Mouse (Mus musculus) forebrain, embryonic 15.5 days (tissue): ENCODE data around the gene Smim15. TPM values are rescaled to one million over a fixed set of nuclear protein-coding genes. Genes with fewer than 3 reads are reported as not detected.
A peak's percentile ranks its signal among the peaks of the same experiment; 100 is the strongest.

Experiments
- ATAC-seq: fragments of 200-750 bp; cut with Nextera tagmentation; replicated peaks from 2 replicates; pipeline ENCODE4 v1.8.0; 2017; ENCODE audit warnings: mild to moderate bottlenecking, moderate TSS enrichment, moderate library complexity
- H3K27ac ChIP-seq: fragments of 300-500 bp; sonication (generic); replicated peaks from 2 replicates; pipeline ENCODE4 v1.5.1; 2015; ENCODE audit warnings: mild to moderate bottlenecking, inconsistent platforms
- H3K27me3 ChIP-seq: fragments of 300-500 bp; sonication (generic); 2 replicates; pipeline ENCODE4 v1.6.1; 2015; ENCODE audit warnings: inconsistent platforms
- H3K36me3 ChIP-seq: fragments of 300-500 bp; sonication (generic); 2 replicates; pipeline ENCODE4 v1.6.1; 2015; ENCODE audit warnings: mild to moderate bottlenecking, inconsistent platforms
- H3K4me1 ChIP-seq: fragments of 300-500 bp; sonication (generic); 2 replicates; pipeline ENCODE4 v1.6.1; 2015; ENCODE audit warnings: inconsistent platforms
- H3K4me2 ChIP-seq: fragments of 300-500 bp; sonication (generic); replicated peaks from 2 replicates; pipeline ENCODE4 v1.6.1; 2015; ENCODE audit warnings: mild to moderate bottlenecking, inconsistent platforms
- H3K4me3 ChIP-seq: fragments of 300-500 bp; sonication (generic); 2 replicates; pipeline ENCODE4 v1.5.1; 2015; ENCODE audit warnings: mild to moderate bottlenecking, inconsistent platforms
- H3K9ac ChIP-seq: fragments of 300-500 bp; sonication (generic); replicated peaks from 2 replicates; pipeline ENCODE4 v1.6.1; 2015; ENCODE audit warnings: mild to moderate bottlenecking, inconsistent platforms
- H3K9me3 ChIP-seq: fragments of 300-500 bp; sonication (generic); 2 replicates; pipeline ENCODE4 v1.6.1; 2016; ENCODE audit warnings: inconsistent platforms
- WGBS: fragments of 180-500 bp; shearing (Covaris S2); methylation state at CpG from one replicate; pipeline ENCODE4 v1.1.7; 2015; ENCODE audit warnings: mixed read lengths; 5-methylcytosine and 5-hydroxymethylcytosine counted together
- polyA plus RNA-seq: library from polyadenylated mRNA; unstranded; fragments of >200 nt; fragmentation: Nextera tagmentation; extraction: Ambion mirVana; gene quantifications from 2 replicates; pipeline ENCODE4 v1.2.1, GENCODE M21; 2015

Smim15 gene
- polyA plus RNA-seq, 1 experiment from 2014 or later = 47.7 TPM

DNA sequence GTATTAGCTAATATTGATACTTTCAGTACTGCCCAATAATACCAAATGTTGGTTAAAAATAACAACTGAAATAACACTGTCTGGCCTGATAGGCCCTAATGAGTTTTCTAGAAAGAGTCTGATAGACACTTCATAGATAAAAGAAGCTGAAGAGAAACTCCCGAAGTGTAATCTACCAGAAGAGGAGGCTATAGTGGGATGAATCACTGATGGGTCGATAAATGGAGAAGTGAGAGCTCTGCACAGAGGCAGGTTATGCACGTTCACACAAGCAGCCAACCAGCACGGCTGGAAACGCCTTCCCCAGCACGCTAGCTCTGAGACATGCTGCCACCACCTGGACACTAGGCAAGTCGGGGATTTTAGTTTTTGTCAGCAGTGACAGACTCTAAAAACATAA, 2.9 kb upstream of the Smim15 start:
- 3% methylated on average over 7 of the region's 7 CpGs for WGBS
- Histone ChIP-seq H3K9me3 (no peaks in the 10 kb centered on the region), H3K9ac (no peak overlapping the region), H3K27ac (no peak overlapping the region), H3K36me3 (no peaks in the 10 kb centered on the region), H3K4me3 (no peak overlapping the region), H3K27me3 (no peaks in the 10 kb centered on the region), H3K4me1 (peaks cover 40% of the 10 kb centered on the region), H3K4me2 (no peak overlapping the region)
- 0 out of 2 replicates have a peak, but pooled peaks have one; percentile 14 for ATAC-seq

DNA sequence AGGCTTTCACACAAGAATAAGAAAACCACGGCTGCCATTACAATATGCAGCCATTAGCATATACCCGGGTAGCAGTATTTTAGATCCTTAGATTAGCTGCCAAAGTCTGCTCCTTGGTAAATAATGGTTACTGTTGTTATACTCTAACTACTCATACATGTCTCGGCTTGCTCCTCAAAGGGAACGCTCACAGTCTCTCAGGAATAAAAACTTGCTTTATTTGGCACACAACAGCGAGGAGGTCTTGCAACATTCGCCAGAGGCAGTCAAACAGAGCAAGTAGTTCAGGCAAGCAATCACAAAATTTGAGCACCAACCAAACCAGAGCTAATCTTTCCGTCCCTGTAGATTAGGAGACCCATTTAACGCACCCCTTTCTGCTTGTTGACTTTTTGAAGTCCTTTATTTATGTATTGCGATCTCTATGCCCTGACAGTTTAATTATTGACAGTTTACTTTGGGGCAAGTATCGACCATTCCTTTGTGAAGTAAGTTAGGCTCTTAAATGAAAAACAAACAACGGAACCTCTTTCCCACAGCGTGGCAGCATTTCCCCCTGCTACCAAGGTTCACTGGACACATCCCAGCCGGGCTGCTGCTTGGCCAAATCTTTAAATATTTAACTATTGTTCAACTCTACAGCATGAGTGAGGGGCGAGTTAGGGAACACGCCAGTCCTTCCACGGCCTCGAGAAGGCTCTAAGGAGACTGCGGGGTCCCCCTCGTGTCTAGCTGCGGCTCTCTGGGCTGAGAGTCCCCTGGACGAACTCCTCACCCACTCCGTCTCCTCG, 620 bp upstream of the Smim15 start:
- Histone ChIP-seq H3K27ac (peak overlapping the region; percentile 87), H3K4me3 (peak overlapping the region; percentile 82), H3K9ac (peak overlapping the region; percentile 90), H3K4me1 (peaks cover 47% of the 10 kb centered on the region), H3K9me3 (no peaks in the 10 kb centered on the region), H3K27me3 (no peaks in the 10 kb centered on the region), H3K36me3 (0 out of 2 replicates have a peak, but pooled peaks cover 6% of the 10 kb centered on the region), H3K4me2 (peak overlapping the region; percentile 63)
- under 1% methylated on average over 23 of the region's 23 CpGs for WGBS
- ATAC-seq = peak; percentile 77; the same call in 1 of the 2 replicates

DNA sequence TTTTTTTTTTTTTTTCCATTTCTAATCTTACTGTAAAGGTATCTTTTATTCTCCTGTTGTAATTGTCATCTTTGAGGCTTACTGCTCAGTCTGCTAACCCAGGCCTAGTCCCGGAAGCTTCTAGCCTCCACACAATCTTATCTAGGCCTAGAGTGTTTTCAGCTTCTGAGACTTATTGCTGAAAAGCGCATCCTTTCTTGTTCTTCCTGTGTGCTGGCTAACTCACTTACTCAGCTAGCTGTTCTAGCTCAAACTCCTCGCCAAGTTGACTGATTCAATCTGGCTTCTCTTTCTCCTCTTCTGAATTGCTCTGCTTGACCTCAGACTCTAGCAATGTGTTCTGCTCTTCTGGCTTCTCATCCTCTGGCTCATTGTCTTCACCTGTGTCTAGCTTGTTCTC, 1.4 kb downstream of the Smim15 start:
- no peak overlapping the region for H3K27ac ChIP-seq
- no peak for ATAC-seq
- H3K9ac ChIP-seq = no peak overlapping the region

DNA sequence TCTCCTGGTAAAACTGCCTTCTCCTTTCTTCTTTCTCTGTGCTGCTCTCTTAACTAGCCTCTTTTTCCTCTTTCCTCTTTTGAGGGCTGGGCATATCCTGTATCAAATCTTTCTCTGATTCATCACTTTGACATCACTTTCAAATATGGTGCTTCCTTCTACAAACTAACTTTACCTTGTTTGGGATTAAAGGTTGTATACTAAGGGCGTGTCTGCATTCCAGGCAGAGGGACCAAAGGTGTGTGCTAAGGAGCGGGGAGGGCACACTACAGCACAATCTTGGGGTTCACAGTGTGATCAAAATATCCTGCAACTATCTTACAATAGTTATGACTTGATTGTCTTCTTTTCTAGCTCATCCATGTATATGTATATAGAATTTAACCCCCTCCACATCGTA, 1.8 kb downstream of the Smim15 start:
- H3K27me3 ChIP-seq = no peaks in the 10 kb centered on the region
- H3K4me3 ChIP-seq = no peak overlapping the region
- WGBS = 96% methylated on average over 3 of the region's 3 CpGs
- H3K9ac ChIP-seq = no peak overlapping the region
- 0 out of 2 replicates have a peak, but pooled peaks cover 6% of the 10 kb centered on the region for H3K36me3 ChIP-seq
- H3K27ac ChIP-seq = no peak overlapping the region
- no peak for ATAC-seq
- H3K4me1 ChIP-seq = peaks cover 40% of the 10 kb centered on the region
- H3K4me2 ChIP-seq = no peak overlapping the region
- no peaks in the 10 kb centered on the region for H3K9me3 ChIP-seq

More for the DNA sequence above, 1.4 kb downstream of the Smim15 start:
- no peaks in the 10 kb centered on the region for H3K27me3 ChIP-seq
- no peak overlapping the region for H3K4me2 ChIP-seq
- no peaks in the 10 kb centered on the region for H3K9me3 ChIP-seq
- no peak overlapping the region for H3K4me3 ChIP-seq
- WGBS = 86% methylated on average over 3 of the region's 3 CpGs
- H3K4me1 ChIP-seq = peaks cover 43% of the 10 kb centered on the region
- 0 out of 2 replicates have a peak, but pooled peaks cover 6% of the 10 kb centered on the region for H3K36me3 ChIP-seq

DNA sequence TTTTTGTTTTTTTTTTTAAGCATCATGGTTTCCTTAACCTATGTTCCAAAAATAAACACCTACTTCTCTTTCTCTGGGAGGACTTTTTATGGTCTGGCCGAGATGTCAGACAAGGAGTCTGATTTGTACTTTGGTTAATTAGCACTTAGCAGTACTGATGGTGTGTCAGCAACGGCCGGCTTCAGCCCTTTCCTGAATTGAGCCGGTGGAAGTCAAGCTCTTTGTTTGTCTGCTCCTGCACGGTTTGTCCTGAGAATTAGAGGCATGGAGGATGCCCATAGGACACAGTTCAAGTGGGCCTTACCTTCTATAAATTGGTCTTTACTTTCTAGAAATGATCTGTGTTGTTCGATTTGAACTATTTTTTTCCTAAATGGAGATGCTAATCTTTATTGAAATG, 2.6 kb downstream of the Smim15 start:
- H3K4me1 ChIP-seq = peaks cover 32% of the 10 kb centered on the region
- no peak overlapping the region for H3K4me2 ChIP-seq
- no peak for ATAC-seq
- H3K27me3 ChIP-seq = no peaks in the 10 kb centered on the region
- 0 out of 2 replicates have a peak, but pooled peaks cover 6% of the 10 kb centered on the region for H3K36me3 ChIP-seq
- H3K9me3 ChIP-seq = no peaks in the 10 kb centered on the region
- peak overlapping the region; percentile 59 for H3K27ac ChIP-seq
- WGBS = 56% methylated on average over 6 of the region's 6 CpGs
- no peak overlapping the region for H3K4me3 ChIP-seq
- H3K9ac ChIP-seq = no peak overlapping the region

DNA sequence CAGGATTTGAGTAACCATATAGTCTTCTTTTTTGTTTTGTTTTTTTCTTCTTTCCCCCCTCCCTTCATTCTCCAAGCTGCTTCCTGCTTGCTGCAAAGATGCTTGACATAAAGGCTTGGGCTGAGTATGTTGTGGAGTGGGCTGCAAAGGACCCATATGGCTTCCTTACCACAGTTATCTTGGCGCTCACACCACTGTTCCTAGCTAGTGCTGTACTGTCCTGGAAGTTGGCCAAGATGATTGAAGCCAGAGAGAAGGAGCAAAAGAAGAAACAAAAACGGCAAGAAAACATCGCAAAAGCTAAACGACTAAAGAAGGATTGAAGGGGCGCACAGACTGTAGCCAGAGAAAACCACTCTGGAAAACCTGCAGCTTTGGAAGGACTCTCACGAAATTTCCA, 3.1 kb downstream of the Smim15 start:
- no peak overlapping the region for H3K9ac ChIP-seq
- no peak overlapping the region for H3K4me3 ChIP-seq
- peaks cover 28% of the 10 kb centered on the region for H3K4me1 ChIP-seq
- 70% methylated on average over 6 of the region's 6 CpGs for WGBS
- no peaks in the 10 kb centered on the region for H3K27me3 ChIP-seq
- 0 out of 2 replicates have a peak, but pooled peaks cover 6% of the 10 kb centered on the region for H3K36me3 ChIP-seq
- ATAC-seq = no peak
- H3K27ac ChIP-seq = peak overlapping the region; percentile 32; the same call in 1 of the 2 replicates
- no peak overlapping the region for H3K4me2 ChIP-seq
- H3K9me3 ChIP-seq = no peaks in the 10 kb centered on the region

DNA sequence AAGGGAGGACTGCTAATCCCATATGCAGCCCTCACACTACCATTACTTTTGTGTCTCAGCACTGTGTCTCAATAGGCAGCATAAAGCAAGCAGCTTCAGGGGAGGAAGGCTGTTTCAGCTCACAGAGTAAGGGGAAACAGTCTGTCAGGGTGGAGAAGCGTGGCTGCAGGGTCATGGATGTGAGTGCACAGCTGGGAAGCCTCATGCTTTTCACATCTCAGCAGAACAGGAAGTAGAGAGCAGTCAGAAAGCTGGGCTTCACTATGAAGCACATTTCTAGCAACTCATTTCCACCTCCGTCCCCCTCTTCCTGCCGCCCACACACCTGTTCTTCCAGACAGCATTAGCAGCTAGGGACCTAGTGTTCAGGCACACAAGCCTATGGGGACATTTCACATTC, 12.7 kb downstream of the Smim15 start:
- H3K9me3 ChIP-seq = no peaks in the 10 kb centered on the region
- no peak overlapping the region for H3K27ac ChIP-seq
- 88% methylated on average over 3 of the region's 3 CpGs for WGBS

DNA sequence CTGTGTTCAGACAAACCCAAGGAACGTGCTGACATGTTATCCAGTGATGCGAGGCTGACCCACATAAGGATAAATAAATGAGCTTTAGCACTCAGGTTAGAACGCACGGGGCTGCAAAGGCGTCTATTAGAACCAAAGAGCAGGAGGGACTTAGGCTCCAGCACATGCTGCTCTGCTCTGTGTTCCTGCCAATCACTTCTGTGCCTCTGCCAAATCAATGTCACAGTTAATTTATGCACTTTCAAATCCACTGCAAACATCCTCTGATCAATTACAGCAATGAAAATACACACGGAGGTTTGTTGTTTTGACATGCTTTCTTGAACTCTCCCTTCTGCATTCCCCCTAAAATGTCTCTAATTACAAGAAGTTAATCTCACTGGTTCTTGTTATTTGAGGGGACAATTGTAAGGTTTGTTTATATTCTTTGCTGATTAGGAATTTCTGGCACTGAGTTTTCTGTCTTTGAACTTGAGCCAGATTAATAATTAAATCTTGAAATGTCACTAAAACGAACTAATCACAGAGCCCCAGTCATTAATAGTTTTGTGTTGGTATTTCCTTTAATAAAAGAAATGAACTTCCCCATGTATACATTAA, 16.1 kb downstream of the Smim15 start:
- H3K27ac ChIP-seq = peak overlapping the region; percentile 44; the same call in 1 of the 2 replicates
- no peak overlapping the region for H3K9ac ChIP-seq
- H3K4me2 ChIP-seq = no peak overlapping the region
- H3K36me3 ChIP-seq = no peaks in the 10 kb centered on the region
- H3K9me3 ChIP-seq = no peaks in the 10 kb centered on the region
- H3K27me3 ChIP-seq = no peaks in the 10 kb centered on the region
- no peak overlapping the region for H3K4me3 ChIP-seq
- peak; percentile 92 for ATAC-seq
- WGBS = 4% methylated on average over 7 of the region's 7 CpGs
- H3K4me1 ChIP-seq = peaks cover 15% of the 10 kb centered on the region

More for the DNA sequence above, 12.7 kb downstream of the Smim15 start:
- H3K4me3 ChIP-seq = no peak overlapping the region
- no peaks in the 10 kb centered on the region for H3K36me3 ChIP-seq
- H3K27me3 ChIP-seq = no peaks in the 10 kb centered on the region
- no peak overlapping the region for H3K4me2 ChIP-seq
- no peak for ATAC-seq
- peaks cover 15% of the 10 kb centered on the region for H3K4me1 ChIP-seq
- H3K9ac ChIP-seq = no peak overlapping the region

DNA sequence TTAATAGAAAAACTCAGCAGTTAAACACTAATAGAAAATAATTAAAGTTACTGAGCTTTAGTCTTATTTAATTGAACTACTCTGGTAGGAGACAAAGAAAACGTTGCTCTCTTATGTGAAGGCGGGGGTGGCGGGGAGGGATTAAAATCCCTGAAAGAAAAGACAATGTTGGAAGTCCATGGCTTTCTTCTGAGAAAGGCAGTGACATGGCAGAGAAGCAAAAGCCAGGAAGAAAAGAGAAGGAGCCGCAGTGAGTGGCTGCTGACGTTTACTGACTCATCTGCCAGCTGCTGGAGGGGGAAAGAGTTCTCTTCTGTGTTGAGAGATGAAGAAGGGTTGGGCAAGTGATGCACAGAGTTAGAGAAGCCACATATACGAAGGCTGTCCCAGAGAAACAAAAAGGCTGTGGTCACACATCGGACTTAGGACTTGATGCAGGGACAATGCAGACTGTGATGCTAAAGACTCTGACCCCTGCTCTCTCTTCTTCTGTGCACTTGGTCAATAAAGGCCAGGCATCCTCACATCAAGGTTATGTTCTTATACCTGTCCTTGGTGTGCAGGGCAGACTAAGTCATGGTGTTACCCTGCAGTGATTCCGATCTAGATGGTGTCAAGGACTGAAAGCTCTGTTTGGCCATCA, 16.8 kb downstream of the Smim15 start:
- no peak overlapping the region for H3K4me3 ChIP-seq
- H3K4me2 ChIP-seq = no peak overlapping the region
- H3K27ac ChIP-seq = peak overlapping the region; percentile 33; the same call in 1 of the 2 replicates
- no peaks in the 10 kb centered on the region for H3K9me3 ChIP-seq
- no peaks in the 10 kb centered on the region for H3K36me3 ChIP-seq
- H3K9ac ChIP-seq = no peak overlapping the region
- no peak for ATAC-seq
- H3K27me3 ChIP-seq = no peaks in the 10 kb centered on the region
- 23% methylated on average over 8 of the region's 8 CpGs for WGBS
- peaks cover 15% of the 10 kb centered on the region for H3K4me1 ChIP-seq

DNA sequence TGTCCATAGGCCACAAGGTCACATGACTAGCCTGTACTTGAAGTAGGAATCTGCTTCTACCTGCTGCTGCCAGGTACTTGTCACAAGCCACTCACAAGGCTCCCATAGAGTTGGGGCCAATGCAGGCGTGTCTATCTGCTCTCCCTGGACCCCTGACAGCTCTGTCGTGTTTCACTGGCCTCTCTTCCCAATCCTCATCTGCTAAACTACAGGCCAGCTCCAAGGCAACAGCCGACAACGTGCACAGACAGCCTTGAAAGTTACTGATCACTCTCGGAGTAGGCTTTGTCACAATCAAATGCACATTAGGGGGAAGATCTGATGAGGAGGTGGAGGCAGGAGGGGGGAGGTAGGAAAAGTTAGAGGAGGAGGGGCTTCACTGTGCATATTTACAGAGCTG, 18.7 kb downstream of the Smim15 start:
- H3K27me3 ChIP-seq = no peaks in the 10 kb centered on the region
- no peak overlapping the region for H3K27ac ChIP-seq
- no peaks in the 10 kb centered on the region for H3K9me3 ChIP-seq
- H3K4me2 ChIP-seq = no peak overlapping the region
- no peak overlapping the region for H3K9ac ChIP-seq
- no peak for ATAC-seq
- no peak overlapping the region for H3K4me3 ChIP-seq
- H3K4me1 ChIP-seq = peaks cover 15% of the 10 kb centered on the region
- 71% methylated on average over 5 of the region's 5 CpGs for WGBS
- no peaks in the 10 kb centered on the region for H3K36me3 ChIP-seq

DNA sequence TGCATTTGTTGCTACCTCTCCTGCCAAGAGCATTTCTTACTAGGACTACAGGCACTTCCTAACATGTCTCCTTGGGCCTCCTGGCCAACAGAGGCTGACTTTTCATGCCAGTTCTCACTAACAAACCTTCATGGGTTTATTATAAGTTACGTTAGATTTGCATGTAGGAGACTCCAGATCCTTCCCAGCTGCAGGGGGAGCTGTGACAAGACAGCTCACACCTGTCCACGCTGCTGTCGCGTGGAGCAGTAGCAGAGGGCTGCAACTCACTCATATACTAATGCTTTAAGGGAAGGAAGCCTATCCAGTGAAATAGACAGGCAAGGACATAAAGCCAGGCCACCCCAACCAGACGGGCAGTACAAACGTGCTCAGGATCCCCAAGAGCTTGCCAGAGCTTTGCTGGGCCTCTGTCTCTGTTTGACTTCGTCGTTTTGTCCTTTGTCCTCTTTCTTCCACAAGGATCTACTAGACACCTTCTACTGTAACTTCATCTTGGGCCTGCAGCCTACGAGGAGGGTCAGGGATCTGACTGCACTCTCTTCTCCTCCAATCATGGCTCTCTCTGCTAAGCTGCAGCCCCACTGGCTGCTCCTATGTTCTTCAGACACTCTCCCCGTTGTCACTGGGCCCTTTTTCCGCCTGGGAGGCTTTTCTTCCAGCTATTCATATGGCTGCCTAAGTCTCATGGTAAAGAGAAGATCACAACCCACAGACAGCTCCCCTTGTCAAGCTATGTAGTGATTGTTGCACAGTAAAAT, 19.3 kb downstream of the Smim15 start:
- no peak for ATAC-seq
- Histone ChIP-seq H3K36me3 (no peaks in the 10 kb centered on the region), H3K4me1 (peaks cover 15% of the 10 kb centered on the region), H3K4me2 (no peak overlapping the region), H3K9ac (no peak overlapping the region), H3K4me3 (no peak overlapping the region), H3K27ac (no peak overlapping the region), H3K27me3 (no peaks in the 10 kb centered on the region), H3K9me3 (no peaks in the 10 kb centered on the region)
- 69% methylated on average over 11 of the region's 11 CpGs for WGBS
